Mouse (Mus musculus) embryo, embryonic 11.5 days (tissue): ENCODE data around the gene Rassf8.

ENCODE experiments used
- DNase-seq: peaks from one replicate; pipeline ENCODE4 v3.0.0-alpha.2; 2012; ENCODE audit warnings: low read depth, low spot score

Gene Rassf8

DNA sequence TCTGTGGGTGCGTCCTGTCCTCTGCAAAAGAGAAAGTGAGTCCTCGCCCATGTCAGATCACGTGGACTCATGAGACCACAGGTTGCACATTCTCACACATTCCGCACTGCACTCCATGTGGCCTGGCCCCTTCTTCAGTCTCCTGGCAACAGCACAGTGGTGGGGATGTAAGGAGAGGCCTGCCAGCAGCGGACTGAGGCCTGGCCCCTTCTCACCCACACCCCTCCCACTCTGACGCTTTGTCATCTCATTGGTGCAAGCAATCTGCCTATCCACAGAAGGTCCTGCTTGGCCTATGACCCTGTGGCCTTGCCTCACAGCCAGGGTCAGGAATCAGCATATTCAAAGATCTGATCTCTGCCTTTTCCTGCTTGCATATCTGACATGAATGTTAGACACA lies 76.6 kb downstream of the Rassf8 start:
- DNase-seq, result no peak

DNA sequence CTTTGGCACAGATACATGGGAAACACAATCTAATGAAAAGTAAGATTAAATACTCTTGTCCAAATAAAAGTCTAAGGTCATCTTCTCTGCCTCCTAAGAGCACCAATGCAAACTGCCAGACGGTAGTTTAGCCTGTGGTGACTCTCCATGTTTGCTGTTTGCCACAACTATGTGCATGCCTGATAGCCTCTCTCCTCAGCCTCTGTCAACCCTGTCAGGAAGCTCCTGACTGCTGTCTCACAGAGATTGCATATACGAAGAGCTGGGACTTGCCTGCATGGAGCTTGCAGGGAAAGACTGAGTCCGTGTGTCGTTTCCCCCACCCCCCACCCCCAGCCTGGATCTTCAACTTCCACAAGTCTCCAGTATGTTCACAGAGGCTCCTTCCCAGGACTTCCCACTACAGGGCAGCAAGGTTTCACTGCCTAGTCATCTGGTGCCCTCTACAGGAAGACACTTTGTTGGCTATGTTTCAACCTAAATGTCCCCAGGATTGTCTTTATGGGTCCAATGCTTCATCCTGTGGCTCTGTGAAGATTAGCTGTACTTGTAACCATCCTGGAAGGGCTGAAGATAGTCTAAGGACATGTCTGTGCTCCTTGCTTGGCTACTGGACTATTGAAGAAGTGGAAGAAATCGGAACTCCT lies 77.2 kb downstream of the Rassf8 start:
- peak; percentile 17 for DNase-seq

DNA sequence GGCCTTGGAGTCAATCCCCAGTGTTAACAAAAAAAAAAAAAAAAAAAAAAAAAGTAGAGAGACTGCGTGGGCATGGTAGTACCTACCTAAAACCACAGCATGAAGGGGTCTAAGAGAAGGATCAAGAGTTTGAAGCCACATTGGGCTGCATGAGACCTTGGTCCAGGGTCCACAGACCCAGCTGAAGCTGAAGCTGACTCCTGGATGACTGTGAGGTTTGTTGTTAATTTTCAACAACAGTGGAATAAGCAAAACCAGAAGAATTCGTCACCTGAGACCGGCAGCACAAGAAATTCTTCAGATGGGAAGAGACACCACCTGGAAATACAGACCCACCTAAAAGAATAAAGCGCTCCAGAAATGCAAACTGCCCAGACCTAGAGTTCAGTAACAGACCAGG lies 79.8 kb downstream of the Rassf8 start:
- DNase-seq, result no peak

DNA sequence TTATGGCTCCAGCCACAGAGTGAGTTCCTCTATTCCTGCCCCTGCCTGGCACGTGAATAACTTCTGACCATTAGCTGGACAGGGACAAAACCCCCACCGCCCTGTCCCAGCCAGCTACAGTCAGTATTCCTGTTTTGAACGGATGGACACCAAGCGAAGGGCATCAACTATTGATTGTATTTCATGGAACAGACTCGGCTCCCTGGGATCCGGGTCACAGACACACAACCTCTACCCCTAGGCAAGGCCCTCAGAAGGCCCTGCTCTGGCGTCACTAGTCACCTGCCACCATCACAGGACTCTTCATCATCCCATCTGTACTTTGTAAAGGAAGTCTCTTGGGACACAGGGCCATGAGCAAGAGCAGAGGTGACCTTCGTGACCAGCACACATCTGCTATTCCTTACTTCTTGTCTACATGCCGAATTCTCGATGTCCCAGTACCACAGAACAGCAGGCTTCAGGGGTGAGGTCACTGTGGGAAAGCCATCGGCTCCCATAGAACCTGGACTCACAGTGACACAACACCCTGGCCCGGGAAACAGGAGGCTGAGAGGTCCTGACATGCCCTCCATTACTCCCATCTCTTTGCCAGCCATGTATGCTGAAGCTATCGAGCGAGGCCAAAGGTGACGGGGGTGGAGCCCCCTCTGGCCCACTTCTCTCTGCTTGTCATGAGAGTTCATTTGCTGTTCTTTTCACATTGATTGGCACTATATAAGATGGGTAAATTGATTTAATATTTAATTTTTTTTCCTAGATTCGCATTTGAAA lies 82.7 kb downstream of the Rassf8 start:
- DNase-seq, result no peak

DNA sequence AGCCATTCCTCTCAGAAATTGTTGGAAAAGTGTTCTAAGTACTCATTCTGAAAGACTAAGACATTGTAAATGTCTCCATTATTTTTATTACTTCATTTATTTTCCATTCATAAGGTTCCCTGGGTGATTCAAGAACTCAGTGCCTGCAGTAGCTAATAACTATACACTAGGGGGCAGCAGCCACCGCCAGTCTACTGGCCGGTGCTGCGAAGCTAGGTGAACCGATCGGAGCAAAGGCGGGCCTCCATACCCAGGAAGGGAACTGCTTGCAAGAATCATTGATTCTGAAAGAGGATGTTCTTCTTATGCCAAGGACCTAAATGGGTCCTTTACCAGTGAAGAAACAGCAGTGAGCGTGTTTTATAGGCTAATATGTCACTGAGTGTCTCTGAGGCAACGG lies 83.6 kb downstream of the Rassf8 start:
- peak; percentile 51 for DNase-seq

DNA sequence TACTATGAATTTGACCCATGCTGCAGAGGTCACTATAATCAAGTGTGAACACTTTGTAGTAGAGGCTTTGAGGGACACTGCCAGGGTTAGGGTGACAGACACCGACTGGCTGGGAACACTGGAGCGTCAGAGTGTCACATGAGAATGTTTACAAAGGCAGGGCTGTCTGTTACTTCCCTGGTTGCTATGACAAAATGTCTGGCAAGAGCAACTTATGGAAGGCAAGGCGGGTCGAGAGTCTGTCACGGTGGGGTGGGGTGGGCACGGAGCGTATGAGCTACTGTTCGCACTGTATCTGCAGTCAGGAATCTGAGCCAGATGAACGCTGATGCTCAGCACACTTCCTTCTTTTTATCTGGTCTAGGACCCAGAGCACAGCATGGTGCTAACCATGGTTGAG lies 84.1 kb downstream of the Rassf8 start:
- DNase-seq, result no peak

DNA sequence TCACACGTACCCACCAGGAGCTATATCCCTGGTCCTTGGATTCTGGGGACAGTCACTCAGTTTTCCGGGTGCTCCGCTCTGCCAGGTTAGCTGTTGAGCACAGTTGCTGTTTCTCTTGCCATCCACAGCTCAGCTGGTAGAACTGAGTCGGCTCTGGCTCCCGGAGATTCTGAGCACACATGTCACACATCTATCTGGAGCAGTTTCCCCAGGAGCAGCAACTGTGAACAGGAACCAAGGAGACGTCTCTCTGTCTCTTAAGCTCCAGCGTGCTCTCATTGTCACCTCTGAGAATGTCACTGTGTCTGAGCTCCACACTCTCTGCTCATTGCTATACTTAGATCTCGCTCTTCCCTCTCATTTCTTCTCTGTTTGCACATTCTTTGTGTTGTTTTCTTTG lies 86.4 kb downstream of the Rassf8 start:
- no peak for DNase-seq

DNA sequence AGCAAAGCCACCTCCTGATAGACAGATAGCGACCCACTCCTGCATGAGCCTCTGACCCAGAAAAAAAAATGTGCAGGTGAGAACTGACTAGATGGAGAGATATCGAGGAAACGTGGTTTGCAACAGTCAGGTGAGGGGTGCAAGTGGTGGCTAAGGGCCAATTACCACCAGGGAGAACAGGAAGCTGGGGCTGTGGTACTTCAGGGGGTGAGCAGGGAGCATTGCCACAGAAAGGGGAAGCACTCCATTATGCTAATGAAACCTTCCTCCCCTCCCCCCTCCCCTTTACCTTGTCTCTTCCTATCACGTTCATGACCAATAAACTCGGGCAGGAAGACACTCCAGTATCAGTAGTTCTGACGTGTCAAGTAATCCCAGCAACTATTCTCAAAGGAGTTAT lies 88.8 kb downstream of the Rassf8 start:
- DNase-seq, result no peak

DNA sequence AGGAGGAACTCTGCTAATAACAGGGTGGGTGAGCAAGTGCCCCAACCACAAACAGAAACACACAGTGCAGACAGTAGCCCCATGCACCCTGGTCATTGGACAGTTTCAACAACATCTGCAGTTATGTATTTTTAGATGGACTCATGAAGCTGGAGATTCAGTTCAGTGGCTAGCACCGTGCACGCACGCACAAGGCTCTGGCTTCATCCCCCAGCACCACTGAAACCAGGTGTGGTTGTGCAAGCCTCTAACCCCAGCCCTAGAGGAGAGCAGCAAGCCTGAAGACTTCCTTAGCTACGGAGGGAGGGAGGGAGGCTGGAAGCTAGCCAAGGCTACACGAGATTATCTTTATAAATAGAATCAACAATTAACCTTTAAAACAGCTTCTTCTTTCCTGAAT lies 99.1 kb downstream of the Rassf8 start:
- no peak for DNase-seq

DNA sequence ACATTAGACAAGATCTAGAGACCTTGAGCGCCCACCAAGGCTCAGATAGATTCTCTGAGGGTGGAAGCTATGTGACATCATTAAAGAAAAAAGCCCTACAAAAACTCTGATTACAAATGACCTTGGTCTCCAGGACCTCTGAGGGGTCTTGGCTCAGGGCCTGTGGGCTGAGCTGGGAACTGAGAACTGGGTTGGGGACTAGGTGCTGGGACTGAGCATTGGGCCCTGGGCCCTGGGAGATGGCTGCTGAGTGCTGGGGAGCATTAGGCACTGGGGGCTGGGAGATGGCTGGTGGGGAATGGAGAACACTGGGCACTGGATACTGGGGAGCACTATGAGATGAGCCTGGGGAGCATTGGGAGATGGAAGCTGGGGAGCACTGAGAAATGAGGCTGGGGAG lies 99.5 kb downstream of the Rassf8 start:
- DNase-seq, result no peak

DNA sequence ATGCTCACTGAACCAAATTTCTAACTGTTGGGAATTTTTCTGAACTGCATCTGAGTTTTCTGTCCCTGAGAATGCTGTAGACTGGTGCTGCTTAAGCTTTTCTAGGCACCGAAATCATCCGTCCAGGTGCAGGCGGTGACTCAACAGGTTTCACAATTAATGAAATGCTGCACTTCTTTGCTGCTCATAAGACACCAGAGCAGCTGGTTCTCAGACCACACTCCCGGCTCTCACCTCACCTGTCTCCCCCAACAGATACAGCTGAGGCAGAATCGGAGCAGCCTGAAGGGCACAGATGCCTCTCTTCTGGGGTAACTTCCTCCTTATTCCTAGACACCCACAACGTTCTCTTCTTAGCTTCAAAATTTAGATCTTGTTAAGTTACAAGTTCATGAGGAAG lies 100.4 kb downstream of the Rassf8 start:
- DNase-seq, result no peak

DNA sequence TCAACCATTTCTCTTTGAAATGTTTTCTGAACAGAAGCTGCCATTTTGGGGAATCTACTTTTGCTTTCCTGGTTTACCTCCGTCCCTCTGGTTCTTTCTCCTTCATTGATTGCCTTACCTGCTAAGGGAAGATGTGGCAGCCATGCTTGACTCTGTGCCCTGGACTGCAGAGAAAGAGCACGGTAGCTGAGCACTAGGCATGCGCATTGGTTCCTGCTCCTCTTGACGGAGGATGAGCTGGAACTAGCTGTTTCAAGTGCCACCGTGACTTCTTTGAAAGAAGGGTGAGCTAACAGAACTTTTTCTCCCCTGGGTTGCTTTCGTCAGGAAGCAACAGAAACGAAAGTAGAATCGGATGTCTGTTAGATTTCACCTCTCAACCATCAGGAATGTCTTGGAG lies 101.1 kb downstream of the Rassf8 start:
- DNase-seq, result no peak

DNA sequence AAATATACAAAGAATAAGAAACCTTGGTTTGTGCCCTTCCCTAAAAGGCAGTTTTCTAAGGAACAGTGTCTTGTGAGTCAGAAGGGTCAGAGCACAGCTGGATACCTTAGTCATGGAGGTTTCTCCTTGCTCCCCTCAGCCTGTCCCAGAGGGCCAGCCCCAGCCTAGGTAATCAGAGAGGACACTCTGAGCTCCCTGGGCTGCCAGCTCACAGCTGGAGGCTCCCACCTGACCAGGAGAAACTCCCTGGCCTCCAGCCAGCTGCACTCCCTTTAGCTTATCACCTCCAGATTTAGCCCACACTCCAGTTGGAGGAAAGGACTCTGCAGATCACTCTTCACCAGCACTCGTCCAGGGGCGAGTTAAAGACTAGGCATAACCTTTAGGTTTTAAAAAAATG lies 104.2 kb downstream of the Rassf8 start:
- DNase-seq, result no peak

DNA sequence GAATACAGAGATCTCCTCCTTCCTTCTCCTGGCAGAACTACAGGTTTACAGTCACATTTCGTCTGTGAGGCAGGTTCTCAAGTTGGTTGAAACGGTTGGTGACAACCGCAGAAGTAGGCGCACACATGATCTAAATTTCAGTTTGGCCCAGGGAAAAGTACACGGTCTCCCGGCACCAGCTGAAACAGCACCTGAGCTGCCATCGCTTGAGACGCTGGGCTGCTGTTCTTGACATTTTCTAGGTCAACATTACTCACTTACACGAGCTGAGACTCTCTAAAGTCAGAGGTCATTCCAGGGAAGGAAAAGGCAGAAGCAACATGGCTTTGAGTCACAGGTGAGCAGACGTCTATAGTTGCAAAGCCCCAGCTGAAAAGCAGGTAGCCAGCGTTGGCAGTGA lies 105.4 kb downstream of the Rassf8 start:
- DNase-seq, result no peak

DNA sequence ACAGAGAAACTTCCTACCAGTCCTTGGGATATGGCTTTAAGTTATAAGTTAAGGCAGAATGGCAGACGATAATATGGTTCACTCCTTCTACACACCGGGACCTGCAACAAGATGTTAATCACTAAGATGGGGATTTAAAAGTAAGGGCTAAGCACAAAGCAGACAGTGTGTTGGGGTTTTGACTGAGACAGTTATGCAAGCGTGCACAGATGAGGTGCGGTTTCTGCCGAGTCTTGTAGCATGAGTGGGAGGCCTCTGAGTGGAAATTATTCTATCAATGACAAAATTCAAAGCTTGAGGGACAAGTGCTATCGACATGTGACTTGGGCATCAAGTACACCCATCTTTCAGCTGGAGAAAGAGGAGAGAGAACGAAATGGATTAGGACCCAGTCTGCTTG lies 106.2 kb downstream of the Rassf8 start:
- no peak for DNase-seq

DNA sequence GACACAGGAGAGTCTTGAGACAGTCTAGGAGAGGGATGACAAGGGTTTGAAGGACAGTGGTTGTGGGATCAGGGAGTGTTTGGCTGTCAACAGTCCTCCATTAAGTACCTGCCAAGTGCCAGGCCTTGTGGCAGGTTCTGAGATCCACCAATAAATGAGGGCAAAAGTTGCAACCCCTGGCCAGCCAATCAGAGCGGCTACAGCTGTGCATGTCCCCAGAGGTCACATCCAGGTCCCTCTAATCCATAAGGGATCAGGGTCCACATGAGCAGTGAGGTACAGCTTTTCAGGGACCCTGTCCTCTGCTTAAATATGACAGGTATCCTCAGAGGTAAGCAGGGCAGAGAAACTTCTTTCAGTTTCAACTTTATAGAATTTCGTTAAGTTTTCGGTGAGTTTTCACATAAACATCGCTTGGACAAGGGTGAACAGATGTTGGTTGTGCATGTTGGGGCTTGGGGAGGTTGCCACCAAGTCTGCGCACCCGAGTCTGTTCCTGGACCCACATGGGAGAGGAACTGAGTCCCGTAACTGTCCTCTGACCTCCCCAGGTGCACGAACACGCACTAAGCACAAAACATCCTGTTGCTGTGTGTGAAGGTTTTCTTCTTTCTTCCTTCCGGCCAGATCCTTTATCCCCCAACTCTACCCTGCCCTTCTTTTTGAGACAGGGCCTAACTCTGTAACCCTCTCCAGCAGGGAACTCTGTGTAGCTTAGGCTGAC lies 107.0 kb downstream of the Rassf8 start:
- DNase-seq, result no peak

DNA sequence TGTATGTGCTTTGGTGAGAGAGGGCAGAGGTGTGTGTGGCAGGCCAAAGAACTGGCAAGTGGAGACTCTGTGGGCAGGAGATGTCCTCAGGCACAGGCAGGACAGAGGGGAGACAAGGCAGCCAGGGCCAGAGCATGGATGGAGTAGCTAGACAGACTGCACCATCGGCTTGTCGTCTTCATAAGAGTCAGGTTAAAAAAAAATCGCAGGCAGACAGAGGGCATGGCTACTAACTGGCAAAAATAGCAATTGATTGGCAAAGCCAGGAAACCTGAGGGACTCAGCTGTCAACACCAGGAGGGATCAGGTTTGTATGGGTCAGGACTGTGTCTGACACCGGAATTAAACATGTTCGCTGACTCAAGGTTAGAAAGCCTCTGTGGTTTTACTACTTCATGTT lies 108.2 kb downstream of the Rassf8 start:
- DNase-seq, result no peak

DNA sequence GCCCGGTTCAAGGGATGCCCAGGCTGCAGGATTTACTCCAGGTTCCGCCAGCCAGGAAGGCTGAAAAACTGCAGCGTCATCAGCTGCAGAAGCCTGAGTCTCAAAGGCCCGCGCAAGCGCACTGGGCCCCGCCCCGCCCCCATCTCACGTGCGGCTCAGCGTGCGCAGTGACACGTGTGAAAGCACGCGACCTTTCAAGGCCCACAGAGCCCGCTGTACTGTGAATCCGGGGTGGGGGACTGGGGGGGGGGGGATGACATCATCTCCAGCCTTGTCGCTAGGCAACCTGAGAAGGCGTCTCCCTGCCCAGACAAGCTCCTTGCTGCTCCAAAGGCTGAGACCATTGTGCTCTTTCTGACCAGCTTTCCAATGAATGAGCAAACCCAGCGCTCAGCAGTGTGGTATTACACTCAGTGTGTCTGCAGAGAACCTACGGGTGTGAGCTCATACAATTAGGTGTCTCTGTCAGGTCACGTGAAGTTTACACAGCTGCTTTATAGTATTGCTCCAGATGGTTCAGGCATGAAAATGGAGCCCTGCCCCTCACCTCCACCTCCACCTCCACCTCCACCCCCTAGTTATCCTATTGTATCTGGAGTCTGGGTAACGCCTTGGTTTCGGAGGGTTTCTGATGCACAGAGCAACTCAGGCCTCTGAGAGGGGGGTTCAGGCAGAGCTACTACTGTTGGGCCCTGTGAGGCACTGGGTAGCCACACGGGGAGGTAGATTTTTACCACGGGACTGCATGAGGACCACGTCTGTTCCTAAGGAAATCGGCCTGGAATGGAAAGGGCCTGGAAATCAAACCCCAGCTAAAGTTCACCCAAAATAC lies 109.4 kb downstream of the Rassf8 start:
- peak; percentile 95 for DNase-seq

DNA sequence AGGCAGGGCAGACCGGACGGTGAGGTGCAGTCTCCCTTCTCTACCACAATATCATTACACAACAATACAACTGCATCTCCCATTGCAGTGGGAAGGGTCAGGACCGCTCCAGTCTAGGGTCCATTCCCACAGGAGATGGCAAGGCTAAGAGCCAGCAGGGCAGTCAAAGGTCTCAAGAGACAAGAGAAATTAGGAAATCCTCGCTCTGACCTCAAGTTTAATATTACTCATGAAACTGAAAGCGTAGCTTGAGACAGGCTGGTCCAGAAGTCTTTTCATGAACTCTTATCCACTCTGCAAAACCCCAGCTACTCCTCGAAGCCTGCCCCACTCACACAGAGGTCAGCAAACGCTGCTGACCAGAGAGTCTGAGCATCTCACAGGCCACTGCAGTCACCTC lies 110.9 kb downstream of the Rassf8 start:
- no peak for DNase-seq

DNA sequence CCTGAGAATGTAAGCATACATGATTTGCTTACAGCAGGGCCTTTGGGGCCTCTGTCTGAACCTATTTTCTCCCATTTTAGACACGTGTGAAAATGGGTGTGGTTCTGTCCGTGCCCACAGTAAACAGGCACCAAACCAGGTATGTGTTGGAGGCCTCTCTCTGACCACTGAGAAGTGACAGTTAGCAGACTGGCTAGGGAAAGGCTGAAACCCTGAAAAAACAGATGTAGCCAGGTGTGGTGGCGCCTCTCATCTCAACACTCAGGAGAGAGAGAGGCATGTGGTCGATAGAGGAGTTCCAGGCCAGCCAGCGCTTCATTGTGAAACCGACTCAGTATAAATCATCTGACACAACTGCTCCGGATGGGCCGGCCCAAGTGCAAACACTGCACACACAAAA lies 111.9 kb downstream of the Rassf8 start:
- DNase-seq, result no peak

DNA sequence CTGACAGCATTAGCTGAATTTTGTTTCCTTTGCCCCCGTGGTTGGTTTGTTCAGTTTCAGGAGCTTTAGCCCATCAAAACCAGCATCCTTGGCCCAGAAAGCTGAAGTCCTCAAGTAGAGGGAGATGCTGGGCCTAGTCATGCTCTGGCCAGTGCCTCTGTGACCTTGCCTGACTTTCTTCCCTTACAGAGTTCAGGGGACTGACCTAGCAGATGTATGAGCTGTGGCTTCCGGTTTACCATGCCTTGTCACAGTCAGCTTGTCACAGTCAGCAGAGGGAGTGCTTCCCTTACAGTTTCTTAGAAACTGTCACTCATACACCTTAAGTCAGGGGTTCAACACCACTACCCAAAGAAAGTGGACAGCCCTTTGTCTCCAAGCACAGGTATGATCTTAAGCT lies 113.8 kb downstream of the Rassf8 start:
- DNase-seq, result no peak
